Mouse (Mus musculus): ENCODE data around the gene Gpr183.
A peak's percentile ranks its signal among the peaks of the same experiment; 100 is the strongest.

The Gpr183 gene

DNA sequence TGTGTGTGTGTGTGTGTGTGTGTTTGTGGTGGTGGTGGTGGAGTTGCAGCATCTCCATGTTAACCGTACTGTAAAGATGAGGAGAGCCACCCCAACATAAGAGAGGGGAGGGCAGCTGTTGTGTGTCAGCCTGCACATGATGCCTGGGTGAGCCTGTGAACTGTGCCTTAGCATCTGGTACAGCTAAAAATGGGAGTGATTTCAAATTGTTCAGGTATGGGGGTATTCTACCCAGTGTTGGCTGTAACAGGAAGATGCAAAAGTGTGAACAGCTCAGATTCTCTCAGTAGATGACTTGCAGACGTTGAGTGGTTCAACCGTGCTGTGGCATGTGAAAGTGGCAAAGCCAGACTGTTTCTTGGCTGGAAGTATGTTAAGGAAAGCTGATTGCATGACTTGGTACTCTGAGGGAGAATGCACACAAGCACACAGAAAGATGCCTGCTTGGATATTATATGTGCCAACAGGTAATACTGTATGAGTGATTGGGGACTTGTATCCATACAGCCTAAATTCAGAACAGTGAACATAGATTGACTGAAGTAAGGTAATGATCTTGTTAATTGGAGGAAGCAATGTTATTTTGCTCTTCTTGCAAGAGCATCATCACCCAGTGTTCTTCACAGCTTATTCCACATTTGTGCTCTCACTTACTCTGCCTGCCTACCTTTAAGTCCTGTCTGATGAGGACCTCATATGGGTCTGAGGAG is 6.8 kb downstream of the Gpr183 start:
- peak; percentile 58 for DNase-seq (ENCODE audit: low read depth, low spot score)

DNA sequence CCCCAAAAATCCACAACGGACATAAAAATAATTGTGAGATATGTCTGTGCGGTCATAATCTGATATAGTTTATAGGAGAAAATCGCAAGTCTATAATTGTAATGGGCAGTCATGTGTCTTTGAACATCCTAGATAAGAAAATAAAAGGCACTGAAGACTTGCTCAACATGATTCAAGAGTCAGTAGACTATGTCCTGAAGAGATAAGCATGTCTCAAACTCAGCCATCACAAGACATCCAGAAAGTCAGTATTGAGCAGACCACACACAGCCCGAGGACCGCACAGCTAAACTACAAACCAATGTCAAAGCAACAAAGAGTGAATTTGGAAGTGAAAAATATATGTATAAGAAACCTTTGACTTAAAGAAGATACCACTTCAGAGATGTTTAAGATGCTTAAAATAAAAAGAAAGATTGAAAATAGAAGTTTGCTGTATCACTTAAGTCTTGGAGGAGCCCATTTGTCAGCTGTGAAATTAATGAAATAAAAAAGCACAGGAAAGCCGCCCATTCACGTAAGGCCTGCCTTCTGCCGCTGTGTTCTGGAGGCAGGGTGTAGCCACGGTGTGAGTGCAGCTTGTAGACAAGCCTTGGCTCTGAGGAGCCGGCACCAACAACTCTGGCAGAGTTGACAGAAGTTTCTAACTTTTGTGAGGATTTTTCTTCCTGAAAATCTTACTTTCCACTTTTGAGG is 7.7 kb downstream of the Gpr183 start:
- peak; percentile 51 for DNase-seq (ENCODE audit: low read depth, low spot score)

DNA sequence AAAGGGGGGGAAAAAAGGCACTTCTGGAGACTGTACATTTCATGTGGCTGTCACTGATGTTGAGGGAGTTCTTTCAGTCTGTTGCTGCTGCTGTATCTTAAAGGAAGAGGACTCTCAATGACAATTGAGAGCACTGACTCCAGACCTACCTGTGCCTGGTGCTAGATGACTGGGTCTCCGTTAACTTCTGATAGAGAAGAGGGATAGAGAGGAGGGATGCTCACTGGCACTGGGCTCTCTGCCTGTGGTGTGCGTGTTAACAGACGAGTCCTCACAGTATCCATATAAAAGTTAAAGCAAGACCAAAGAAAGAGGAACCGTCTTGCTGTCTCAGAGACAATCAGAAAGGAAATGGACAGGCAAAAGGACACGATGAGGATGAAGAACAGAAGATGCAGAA is 8.7 kb downstream of the Gpr183 start:
- peak; percentile 34 for DNase-seq (ENCODE audit: low read depth, low spot score)

DNA sequence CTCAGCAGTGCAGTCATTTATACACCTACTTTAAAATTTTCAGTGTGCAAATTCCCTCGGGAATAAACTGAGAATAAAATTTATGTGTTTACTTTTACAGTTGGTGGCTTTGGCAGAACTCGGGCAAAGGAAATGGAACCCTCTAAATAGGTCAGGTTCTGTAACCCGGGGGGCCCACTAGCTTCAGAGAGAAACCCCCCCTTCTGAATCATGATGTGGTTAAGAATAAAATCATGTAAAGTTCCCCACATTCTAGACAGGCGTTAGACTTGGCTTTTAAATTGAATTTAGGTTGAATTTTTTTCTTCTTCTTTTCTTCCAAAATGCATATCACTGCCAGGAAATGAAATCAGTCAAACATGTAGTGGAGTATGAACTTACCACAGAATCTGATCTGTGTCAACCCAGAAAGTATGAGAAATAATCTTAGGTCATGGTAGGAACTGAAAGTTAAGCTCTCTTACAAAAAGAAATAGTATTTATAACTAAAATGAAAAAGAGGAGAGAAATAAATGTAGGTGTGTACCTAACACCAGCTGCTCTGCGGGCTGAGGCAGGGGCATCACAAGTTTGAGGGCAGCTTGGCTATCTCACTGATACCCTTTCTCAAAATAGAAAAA is 9.7 kb downstream of the Gpr183 start:
- DNase-seq (ENCODE audit: low read depth, low spot score) = peak; percentile 61

DNA sequence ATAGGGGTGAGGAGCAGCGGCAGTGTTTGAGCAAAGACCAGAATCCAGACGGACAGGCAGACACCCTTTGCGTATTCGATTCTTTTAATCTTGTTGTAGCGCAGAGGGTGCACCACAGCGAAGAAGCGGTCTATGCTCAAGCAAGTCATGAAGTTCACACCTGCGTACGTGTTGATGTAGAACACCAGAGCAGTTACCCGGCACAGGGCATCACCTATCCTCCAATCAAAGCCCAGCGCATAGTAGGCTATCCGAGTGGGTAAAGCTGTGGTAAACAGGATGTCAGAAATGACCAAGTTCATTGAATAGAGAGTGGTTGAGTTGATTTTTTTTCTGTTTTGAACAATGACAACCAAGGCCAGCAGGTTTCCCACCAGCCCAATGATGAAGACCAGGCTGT is 10.4 kb downstream of the Gpr183 start:
- DNase-seq (ENCODE audit: low read depth, low spot score) = peak; percentile 86

DNA sequence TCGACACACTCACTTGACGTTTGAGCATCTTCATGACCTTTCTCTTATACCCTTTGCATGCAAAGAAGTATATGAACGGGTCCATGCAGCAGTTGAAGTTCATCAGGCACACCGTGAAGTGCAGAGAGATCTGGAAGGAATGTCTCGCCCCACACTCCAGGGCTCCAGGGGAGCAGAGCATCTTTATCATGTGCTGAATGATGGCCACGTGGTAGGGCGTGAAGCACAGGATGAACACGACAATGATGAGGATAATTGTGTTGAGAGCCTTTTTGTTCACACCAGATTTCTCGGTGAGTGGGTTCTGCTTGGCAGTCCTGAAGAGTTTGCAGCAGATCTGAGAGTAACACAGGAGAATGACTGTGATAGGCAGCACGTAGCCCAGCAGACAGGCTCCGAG is 10.9 kb downstream of the Gpr183 start:
- no peak for DNase-seq (ENCODE audit: low read depth, low spot score)

DNA sequence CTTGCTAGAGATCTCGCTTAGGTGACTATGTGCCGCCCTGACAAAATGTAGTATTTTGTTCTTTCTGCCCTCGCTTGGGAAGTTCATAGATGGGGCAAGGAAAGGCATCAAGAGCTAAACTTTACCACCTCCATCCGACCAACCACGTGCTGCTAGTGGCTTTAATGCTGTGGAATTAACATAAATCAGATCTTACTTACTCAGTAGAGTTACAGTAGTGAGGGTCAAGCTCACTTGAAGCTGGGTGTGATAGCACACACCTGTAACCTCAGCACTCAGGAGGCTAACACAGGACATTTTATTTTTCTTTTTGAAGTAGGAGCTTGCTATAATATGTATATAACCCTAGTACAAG is 13.0 kb downstream of the Gpr183 start:
- DNase-seq (ENCODE audit: low read depth, low spot score) = peak; percentile 19

DNA sequence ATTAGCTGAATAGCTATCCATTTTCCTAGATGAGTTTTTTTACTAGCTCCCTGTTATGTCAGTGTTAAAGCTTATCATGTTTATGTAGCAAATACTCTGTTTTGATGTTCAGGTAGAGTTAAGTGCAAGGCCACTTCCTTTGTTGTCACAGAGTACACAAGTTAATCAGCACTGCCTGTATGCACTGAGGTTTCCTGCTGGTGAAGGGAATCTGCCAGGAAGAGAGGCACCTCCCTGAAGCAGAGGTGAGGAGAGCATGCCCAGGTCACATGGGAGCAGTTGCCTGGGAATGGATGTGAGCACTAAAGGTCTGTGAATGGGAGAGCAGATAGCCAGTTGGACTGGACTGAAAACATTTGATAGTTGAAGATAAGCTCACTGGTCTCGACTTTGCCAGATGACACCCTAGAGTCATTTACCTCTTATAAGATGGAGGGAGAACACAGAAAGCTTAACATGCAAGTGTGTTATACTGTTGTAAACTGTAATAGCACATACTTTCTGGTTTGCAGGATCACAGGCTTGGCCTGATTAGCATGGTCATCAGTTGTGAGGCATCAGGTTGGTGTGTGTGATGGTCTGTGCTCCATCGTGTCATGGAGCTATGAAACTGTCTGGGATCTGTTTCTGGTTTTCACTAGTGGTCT is 13.5 kb downstream of the Gpr183 start:
- peak; percentile 62 for DNase-seq (ENCODE audit: low read depth, low spot score)

GRCm38 (mm10) chr14:121949897-121950296 is 15.1 kb downstream of the Gpr183 start:
- peak; percentile 20 for DNase-seq (ENCODE audit: low read depth, low spot score)

- DNase-seq (ENCODE audit: low read depth, low spot score) = peak; percentile 24
These were observed 15.6 kb downstream of the Gpr183 start for GRCm38 (mm10) chr14:121949436-121949835.

GRCm38 (mm10) chr14:121947966-121948365 is 17.0 kb downstream of the Gpr183 start:
- peak; percentile 35 for DNase-seq (ENCODE audit: low read depth, low spot score)

DNA sequence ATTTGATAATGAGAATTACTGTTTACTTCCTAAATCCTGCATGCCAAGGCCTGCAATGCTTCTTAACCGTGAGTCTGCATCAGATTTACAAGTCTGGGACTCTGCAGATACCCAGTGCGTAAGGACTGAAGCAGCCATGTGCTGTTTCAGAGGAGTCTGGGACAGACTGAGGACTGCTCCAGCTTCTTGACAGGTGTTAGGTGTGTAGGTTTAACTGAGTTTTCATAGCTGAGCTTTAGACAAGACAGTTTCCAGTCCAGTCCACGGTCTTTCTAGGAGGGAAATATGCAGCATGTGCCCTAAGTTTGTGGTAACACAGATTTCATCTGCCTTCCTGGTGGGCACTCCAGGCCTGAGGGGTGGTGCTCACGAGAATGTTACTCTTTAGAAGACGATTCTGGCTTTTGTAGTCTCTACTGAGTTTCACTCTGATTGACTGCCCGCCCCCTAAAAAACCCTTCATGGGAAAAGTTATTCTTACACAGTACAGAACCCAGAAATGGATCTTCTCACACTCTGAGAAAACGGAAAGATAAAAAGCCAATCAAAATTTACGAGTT is 17.7 kb downstream of the Gpr183 start:
- peak; percentile 57 for DNase-seq (ENCODE audit: low read depth, low spot score)

GRCm38 (mm10) chr14:121946728-121947127 is 18.3 kb downstream of the Gpr183 start:
- DNase-seq (ENCODE audit: low read depth, low spot score) = peak; percentile 81

DNA sequence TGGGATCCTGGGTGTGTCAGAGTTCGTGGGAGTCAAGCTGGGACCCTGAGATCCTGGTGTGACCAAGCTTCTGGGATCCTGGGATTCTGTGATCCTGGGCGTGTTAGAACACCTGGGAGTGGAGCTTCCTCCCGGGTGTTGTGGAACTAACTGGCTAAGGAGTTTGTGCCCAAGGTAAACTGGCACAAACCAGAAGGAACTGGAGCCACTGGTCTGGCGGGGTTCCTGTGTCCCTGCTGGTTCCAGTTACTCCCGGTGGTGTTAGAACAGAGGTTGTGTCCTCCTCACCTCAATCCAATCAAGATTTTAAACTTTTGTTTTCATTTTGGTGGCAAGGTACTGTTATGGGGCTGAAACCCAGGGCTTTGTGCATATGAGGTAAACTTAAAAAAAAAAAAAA is 18.9 kb downstream of the Gpr183 start:
- DNase-seq (ENCODE audit: low read depth, low spot score) = no peak

DNA sequence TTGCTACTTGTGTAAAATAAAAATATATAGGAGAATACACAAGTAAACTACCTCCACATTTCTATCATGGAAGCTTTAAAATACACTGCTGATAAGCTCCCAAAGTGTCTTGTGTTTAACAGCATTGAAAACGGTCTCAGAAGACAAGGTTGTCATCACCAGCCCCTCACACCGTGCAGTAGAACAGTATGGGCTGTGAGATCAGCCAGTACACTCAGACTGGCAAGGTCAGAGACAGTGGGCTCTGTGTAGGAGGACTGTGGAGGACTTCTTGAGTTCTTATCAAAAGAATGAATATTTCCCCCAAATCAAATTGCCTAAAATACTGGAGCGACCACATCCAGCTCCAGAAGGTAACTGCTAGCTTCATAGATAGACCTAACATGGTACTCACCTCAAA is 25.4 kb downstream of the Gpr183 start:
- DNase-seq (ENCODE audit: low read depth, low spot score) = no peak

- DNase-seq (ENCODE audit: low read depth, low spot score) = peak; percentile 87
These were observed 26.5 kb downstream of the Gpr183 start for GRCm38 (mm10) chr14:121938256-121939191.

DNA sequence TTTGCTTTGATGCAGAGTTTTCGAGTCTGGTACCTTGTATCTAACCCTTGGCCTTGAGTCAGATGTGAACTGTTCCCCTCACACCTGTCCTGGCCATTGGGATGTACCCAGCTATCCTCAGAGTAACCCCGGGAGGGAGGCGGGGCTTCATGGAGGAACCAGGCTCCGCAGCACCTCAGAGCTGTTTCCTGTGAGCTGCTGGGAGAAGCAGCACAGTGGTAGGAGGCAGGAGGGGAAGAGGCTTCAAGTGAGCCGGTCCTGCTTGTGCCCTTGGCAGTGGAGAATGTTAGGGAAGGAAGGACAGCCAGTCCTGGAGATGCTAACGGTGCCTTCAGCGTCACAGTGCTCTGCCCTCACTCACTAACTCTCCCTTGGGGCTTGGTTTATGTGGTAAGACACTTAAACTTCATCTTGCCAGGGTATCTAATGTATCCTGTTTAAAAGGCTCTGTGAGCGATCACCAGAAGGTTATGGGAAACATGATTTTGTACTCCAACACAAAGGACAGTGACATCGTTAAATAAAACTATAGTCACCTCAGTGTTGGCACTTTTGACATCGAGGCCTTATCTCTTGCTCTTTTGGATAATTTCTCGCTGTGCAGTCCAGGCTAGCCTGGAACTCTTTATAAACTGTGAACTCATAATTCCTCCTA is 27.3 kb downstream of the Gpr183 start:
- DNase-seq (ENCODE audit: low read depth, low spot score) = peak; percentile 62

- DNase-seq (ENCODE audit: low read depth, low spot score) = no peak
These were observed 28.1 kb downstream of the Gpr183 start for GRCm38 (mm10) chr14:121936856-121937255.

DNA sequence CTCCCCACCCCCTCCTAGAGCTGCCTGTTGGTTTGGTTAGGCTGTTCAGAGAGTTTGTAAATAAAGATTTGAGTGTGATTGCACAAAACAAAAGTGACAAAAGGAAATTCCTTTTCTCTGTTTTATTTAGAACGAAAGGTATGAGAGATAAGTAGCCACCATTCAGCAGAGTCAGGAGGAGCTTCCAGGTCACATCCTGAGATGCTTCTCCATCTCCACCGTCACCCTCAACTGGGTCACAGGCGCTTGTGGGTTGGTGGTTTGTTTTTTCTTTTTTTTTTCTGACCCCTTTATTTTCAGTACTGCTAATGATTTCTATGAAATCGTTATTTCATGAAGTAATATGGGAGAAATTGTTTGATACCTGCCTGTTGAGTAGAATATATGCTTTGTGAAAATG is 28.6 kb downstream of the Gpr183 start:
- no peak for DNase-seq (ENCODE audit: low read depth, low spot score)

- no peak for DNase-seq (ENCODE audit: low read depth, low spot score)
These were observed 30.4 kb downstream of the Gpr183 start for GRCm38 (mm10) chr14:121934597-121934946.

Data from CD4-positive helper T cell, adult 2 months (primary cell).